Mouse (Mus musculus): ENCODE results near the gene Gm3448.

GRCm38 (mm10) chr17:15066066-15066465, 24.7 kb upstream of the Gm3448 start:
- TF ChIP-seq CTCF (IDR thresholded peaks at IDR 0.05; ENCODE audit: control insufficient read depth, insufficient read depth, low read length) (no peak), POLR2A (IDR thresholded peaks at IDR 0.05; ENCODE audit: borderline replicate concordance, control insufficient read depth, low read depth, low read length) (no peak)
